Mouse (Mus musculus): ENCODE data around the gene Lhpp.

- no peak for TF ChIP-seq TAL1 (conservative IDR thresholded peaks at IDR 0.05; ENCODE audit: low read depth, low read length)
- TF ChIP-seq CTCF (IDR thresholded peaks at IDR 0.05; ENCODE audit: low read depth, low read length) = no peak
These were observed 30.5 kb downstream of the Lhpp start for GRCm38 (mm10) chr7:132640946-132641345.

Data from G1E (cell line).